Mouse (Mus musculus) bone marrow, adult 2 months (tissue): ENCODE measurements around the gene Egln3. TPM values are rescaled to one million over a fixed set of nuclear protein-coding genes. Genes with fewer than 3 reads are reported as not detected.
A peak's percentile ranks its signal among the peaks of the same experiment; 100 is the strongest.

Source experiments
- H3K27ac ChIP-seq: fragments of 200-500 bp; 2 replicates; pipeline ENCODE4 v1.5.1; 2012; ENCODE audit warnings: low read depth, mild to moderate bottlenecking, control low read depth, inconsistent platforms, low read length; ENCODE audit not compliant: control insufficient read depth, poor library complexity, insufficient read depth
- H3K4me1 ChIP-seq: fragments of 200-500 bp; 2 replicates; pipeline ENCODE4 v1.6.1; 2011; ENCODE audit warnings: low read length; ENCODE audit not compliant: control insufficient read depth, insufficient read depth
- H3K4me3 ChIP-seq: fragments of 200-500 bp; replicated peaks from 2 replicates; pipeline ENCODE3; 2011; ENCODE audit warnings: mild to moderate bottlenecking, low read depth, low read length, control low read depth; ENCODE audit not compliant: control insufficient read depth
- CTCF ChIP-seq: fragments of 200-500 bp; IDR thresholded peaks from 2 replicates; pipeline ENCODE4 v1.5.1; 2011; ENCODE audit warnings: low read length, control low read depth; ENCODE audit not compliant: control insufficient read depth, insufficient read depth
- POLR2A ChIP-seq: fragments of 200-500 bp; IDR thresholded peaks from 2 replicates; pipeline ENCODE4 v1.6.1; 2011; ENCODE audit warnings: low read depth, mild to moderate bottlenecking, control low read depth, low read length, borderline replicate concordance; ENCODE audit not compliant: control insufficient read depth
- WGBS: fragments of 180-500 bp; shearing (Covaris S2); methylation state at CpG from one replicate; pipeline ENCODE4 v1.1.7; 2018; 5-methylcytosine and 5-hydroxymethylcytosine counted together
- polyA plus RNA-seq: library from polyadenylated mRNA; stranded (reverse); fragments of >200 nt; gene quantifications from 2 replicates; pipeline ENCODE4 v1.2.4, GENCODE M21; 2011; ENCODE audit warnings: low replicate concordance; ENCODE audit not compliant: missing spikeins, insufficient read depth, insufficient read length

Gene Egln3
- polyA plus RNA-seq, 1 experiment = 1.9 TPM

- no peak for TF ChIP-seq CTCF
- TF ChIP-seq POLR2A = no peak
- no peak overlapping the region for H3K4me3 ChIP-seq
- WGBS = 5% methylated on average over 17 of the region's 17 CpGs
- peaks cover 14% of the 10 kb centered on the region for H3K4me1 ChIP-seq
- H3K27ac ChIP-seq = no peak overlapping the region; the same call in 1 of the 2 replicates
Measured at GRCm38 (mm10) chr12:54187812-54188600, 15.7 kb downstream of the Egln3 start.

DNA sequence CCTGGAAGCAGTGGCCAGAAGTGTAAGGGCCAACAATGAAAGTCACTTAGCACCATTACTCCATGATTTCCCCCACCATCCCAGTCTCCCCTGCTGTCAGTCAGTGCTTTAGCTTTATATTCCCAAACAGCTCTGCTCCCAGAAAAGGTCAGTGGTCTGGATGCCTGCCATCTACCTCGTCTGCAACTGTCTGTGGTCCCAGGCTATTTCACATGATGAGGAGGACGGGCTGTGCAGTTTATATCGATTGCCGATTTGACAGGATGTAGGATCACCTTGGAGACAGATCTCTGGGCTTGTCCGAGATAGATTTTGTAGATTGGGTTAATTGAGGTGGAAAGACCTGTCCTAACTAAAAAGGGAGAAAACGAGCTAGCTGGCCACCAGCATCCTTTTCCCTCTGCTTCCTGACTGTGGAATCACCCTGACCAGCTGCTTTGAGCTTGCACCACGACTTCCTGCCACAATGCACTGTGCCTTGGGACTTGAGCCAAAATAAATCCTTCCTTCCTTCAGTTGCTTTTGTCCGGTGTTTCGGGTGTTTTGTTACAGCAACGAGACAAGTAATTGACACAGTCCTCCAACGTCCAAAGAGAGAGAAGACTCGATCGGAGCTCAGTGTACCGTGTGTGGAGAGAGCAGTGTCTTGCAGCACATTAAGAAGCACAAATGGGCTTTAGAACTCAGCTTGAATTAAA lies 16.6 kb downstream of the Egln3 start:
- no peak for TF ChIP-seq CTCF
- no peak for TF ChIP-seq POLR2A
- Histone ChIP-seq H3K4me1 (peaks cover 12% of the 10 kb centered on the region), H3K4me3 (no peak overlapping the region), H3K27ac (peak overlapping the region; percentile 3; the same call in 1 of the 2 replicates)
- 5% methylated on average over 14 of the region's 14 CpGs for WGBS

- 81% methylated on average over 7 of the region's 7 CpGs for WGBS
- no peak overlapping the region for H3K27ac ChIP-seq
- no peak for TF ChIP-seq CTCF
- TF ChIP-seq POLR2A = no peak
- H3K4me3 ChIP-seq = no peak overlapping the region
- peaks cover 7% of the 10 kb centered on the region for H3K4me1 ChIP-seq
Measured at GRCm38 (mm10) chr12:54184264-54184663, 19.4 kb downstream of the Egln3 start.

DNA sequence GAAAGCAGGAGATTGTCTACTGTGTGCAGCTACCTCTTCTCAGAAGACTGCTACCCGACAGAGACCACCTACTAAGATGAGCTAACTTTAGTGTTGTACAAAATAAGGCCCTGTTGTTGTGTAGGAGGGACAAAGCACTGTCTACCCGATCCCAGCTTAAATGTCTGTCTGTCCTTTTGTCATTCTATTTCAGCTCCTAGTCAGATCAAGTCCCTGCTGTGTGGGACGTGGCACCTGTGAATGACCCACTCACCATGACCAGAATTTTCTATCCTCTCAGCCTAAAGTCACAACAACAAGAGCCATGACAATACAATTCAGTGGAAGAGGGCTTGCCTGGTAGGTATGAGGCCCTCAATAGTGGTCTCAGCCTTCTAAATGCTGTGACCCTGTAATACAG lies 25.3 kb downstream of the Egln3 start:
- WGBS = 81% methylated on average over 3 of the region's 3 CpGs
- Histone ChIP-seq H3K4me3 (no peak overlapping the region), H3K27ac (no peak overlapping the region), H3K4me1 (no peaks in the 10 kb centered on the region)
- no peak for TF ChIP-seq CTCF
- no peak for TF ChIP-seq POLR2A

DNA sequence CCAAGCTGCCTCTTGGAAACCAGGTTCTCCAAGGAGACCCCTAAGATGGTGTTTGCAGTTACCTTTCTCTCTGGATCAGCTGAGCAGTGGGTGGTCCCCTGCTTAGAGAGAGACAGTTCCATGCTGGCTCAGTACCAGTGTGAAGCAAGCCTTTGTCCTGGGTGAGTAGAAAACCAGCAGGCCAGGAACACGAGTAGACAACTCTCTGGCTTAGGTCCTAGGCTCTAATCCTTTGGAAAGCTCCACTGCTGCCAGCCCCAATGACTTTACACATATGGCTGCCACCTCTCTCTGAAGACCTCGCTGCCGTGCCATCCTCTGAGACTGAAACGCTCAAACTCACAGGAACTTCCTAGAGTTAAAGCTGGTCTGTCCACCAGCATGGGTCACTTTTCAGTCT lies 34.9 kb downstream of the Egln3 start:
- H3K27ac ChIP-seq = no peak overlapping the region
- WGBS = 86% methylated on average over 4 of the region's 4 CpGs
- no peak overlapping the region for H3K4me3 ChIP-seq
- TF ChIP-seq CTCF = no peak
- TF ChIP-seq POLR2A = no peak
- peaks cover 1% of the 10 kb centered on the region; the same call in 1 of the 2 replicates for H3K4me1 ChIP-seq

- Histone ChIP-seq H3K27ac (no peak overlapping the region), H3K4me1 (peaks cover 1% of the 10 kb centered on the region; the same call in 1 of the 2 replicates), H3K4me3 (no peak overlapping the region)
- WGBS = 78% methylated on average over 6 of the region's 6 CpGs
- TF ChIP-seq POLR2A = no peak
- TF ChIP-seq CTCF = peak; percentile 40
Measured at GRCm38 (mm10) chr12:54167737-54168136, 35.9 kb downstream of the Egln3 start.

DNA sequence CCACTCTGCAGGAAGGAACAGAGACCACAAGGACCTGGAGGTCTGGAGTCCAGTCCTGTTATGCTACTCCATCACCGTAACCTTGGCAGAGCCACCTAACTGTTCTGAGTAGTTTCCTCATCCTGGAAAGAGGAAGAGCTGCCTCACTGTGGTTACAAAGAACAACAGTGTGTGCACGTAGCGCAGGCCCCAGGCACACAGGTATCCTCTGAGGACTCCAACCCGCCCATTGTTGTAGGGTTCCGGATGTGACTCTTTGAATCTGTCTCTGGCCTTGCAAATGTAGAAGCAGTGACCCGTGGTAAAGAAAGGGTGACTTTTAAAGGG lies 39.0 kb downstream of the Egln3 start:
- Histone ChIP-seq H3K27ac (peak overlapping the region; percentile 70; the same call in 1 of the 2 replicates), H3K4me3 (no peak overlapping the region), H3K4me1 (peaks cover 1% of the 10 kb centered on the region; the same call in 1 of the 2 replicates)
- 8% methylated on average over 6 of the region's 6 CpGs for WGBS
- no peak for TF ChIP-seq POLR2A
- no peak for TF ChIP-seq CTCF

DNA sequence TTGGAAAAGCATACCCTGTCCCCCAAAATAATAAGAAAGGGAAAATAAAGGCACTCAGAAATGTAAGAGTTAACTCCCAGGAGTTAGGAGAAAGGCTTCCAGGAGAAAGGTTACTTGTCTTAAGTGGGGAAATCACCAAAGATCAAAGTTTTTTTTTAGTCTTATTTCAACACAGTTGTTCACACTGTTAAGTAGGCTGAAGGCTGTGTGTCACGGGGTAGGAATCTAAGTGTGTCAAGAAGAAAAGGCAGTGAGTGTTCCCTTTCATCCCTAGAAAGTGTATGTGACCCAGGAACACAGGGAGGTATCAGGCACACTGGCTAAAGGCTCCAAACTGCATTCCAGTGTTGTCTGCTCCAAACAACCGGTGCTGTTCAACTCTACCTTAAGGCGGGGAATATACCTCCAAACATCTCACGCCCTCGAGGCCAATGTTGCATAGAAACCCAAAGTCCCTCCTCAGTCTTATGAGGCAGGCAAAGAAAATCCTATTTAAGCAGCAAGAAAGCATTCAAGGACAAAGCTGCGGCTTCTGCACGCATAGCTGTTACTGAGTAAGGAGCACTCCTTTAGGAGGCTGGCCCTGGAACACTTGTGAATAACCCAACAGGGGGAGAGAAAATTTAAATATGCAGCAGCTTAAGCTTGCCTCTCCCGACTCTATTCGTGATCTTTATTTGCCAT lies 39.5 kb downstream of the Egln3 start:
- no peak overlapping the region for H3K4me3 ChIP-seq
- 28% methylated on average over 9 of the region's 9 CpGs for WGBS
- H3K27ac ChIP-seq = peak overlapping the region; percentile 21; the same call in 1 of the 2 replicates
- H3K4me1 ChIP-seq = peaks cover 1% of the 10 kb centered on the region; the same call in 1 of the 2 replicates
- TF ChIP-seq POLR2A (no peak), CTCF (no peak)
